Mouse (Mus musculus): Measurements from ENCODE around the gene 9430015G10Rik.
A peak's percentile ranks its signal among the peaks of the same experiment; 100 is the strongest.

9430015G10Rik gene

DNA sequence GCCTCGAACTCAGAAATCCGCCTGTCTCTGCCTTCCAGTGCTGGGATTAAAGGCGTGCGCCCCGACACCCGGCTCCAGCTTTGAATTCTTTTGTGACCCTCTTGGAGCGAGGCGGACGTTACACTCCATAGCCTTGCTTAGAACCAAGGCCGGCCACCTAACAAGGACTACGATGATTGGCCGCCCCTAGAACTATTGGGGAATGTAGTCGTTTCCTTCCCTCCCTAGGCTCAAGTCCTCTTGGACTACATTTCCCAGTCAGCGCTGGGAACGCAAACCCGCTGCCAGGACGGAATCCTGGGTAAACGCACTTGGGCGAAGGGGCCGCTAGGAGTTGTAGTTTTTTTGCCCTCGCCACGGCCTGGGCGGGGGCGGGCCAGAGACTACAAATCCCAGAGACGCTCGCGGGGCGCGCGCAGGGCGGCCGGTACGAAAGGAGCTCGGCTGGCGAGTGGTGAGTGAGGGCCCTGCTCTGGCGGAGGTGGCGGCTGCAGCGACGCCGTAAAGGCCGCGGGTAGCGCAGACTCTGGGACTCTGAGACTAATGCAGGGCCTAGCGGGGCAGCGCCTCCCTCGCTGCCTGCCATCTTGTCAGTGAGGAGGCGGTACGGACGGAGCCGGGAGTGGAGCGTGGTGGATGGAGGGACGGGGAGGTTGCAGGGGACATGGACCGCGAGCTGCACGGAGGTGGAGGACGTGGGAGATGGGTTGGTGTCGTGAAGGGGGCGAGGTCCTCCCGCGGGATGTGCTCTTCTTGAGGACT lies at the start of gene 9430015G10Rik:
9430015G10Rik (plus strand) TSS at position 413 of the 762 bp plus-strand sequence.
- DNase-seq (ENCODE audit: low read depth, low spot score), result peak; percentile 100

DNA sequence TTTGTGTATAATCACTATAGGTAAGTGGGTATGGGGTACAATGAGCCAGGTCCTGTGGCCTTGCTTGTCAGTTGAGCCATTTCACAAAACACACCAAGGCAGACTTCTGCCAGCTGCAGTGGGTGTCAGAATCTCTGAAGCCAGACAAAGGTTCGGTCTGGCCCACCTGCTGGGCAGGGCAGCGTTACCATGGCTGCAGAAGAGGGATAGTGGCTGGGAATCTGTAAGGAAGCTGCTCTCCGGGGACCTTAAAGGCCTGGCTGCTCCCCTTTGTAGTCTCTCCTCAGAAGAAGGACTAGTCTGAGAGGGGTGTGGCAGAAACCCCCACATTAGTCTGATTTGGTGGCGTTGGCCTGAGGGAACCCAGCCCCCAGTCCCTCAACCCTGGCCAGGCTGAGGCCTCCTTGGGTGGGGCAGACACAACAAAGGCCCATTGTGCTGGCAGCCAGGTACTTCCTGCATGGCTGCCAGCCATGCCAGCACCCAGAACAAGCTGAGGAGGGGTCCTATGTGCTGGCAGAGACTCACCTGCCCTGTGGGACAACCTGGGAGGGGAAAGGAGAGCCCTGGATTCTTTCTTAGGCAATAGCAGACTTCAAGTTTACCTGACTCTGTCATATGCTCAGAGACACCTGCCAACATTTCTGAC lies 45.8 kb upstream of the 9430015G10Rik start:
- peak; percentile 83 for DNase-seq (ENCODE audit: low read depth, low spot score)

DNA sequence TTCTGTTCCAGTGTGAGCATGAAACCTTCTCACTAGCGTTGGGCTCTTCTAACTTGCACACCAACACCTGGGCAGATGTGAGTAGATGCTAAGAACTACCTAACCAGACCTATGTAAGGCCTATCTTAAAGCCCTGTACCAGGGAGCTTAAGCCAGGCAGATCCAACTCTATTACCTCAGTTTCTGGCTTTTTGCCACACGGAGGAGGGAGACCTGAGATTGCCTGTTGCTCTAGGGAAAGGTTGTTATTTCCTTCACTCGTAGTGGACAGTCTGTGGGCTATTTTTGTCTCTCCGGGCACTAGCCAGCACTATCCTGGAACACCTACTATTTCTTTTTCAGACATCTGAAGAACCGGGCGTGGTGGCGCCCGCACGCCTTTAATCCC lies 45.3 kb upstream of the 9430015G10Rik start:
- DNase-seq (ENCODE audit: low read depth, low spot score), result no peak

DNA sequence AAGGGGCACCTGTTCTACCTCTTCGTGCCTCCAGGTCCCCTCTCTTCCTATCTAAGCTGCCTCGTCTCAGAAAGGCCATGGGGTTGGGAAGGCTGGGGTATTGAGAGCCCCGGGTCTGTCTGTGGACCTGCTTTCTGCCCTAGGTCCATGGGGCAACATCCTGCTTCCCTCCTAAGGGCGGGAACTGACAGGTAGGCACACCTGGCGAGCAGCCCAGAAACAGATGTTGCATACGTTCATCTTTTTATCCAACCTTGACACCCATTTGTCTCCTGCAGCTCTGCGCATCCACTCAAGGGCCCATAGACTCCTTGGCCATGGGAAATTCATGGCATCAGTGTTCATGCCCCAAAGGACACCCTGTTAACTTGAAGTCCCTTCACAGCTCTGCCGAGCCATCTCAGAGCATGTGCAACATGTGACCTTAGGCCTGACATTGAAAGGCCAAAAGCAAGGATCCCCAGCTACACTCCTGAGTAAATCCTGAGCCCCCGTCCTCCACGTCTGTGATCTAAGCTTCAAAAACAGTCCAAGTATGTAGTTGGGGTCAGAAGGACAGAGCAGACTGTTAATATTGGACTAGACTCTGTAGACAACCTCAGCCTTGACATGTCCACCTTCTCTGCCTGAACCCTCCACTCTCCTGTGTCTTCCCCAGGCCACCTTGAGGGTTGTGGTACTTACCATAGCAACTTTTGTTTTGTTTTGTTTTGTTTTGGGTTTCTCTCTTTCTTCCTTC lies 44.5 kb upstream of the 9430015G10Rik start:
- DNase-seq (ENCODE audit: low read depth, low spot score), result no peak

DNA sequence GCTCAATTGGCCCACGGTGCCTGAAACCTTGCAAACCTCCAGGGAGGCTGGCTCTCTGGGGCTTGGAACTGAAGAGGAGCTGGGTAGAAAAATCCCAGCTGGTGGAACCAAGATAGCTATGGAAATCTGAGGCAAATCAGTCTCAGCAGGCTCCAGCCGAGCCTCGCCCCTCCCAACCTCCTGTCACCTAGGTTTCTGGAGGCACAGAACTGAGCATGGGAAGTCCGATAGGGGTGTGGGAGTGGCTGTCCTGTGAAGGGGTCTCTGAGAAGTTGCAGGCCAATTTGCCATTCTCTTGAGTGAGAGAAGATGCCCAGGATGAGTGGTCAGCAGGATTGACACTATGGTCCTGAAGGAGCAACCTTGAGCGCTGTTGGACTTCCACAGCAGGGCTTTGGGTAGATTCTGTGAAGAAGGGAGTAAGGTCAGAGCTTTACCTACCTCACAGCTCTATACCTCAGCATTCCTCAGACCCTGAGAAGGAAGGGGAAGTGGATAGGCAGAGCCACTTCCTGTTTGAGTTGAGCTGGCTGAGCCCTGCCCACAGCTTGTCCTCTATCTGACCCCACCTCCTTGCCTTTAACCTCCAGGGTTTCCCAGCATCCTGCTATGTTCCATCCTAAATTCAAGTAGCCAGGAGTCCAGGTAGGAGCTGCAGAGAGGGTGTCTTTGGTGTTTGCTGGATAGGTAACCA lies 42.4 kb upstream of the 9430015G10Rik start:
- DNase-seq (ENCODE audit: low read depth, low spot score), result peak; percentile 83

DNA sequence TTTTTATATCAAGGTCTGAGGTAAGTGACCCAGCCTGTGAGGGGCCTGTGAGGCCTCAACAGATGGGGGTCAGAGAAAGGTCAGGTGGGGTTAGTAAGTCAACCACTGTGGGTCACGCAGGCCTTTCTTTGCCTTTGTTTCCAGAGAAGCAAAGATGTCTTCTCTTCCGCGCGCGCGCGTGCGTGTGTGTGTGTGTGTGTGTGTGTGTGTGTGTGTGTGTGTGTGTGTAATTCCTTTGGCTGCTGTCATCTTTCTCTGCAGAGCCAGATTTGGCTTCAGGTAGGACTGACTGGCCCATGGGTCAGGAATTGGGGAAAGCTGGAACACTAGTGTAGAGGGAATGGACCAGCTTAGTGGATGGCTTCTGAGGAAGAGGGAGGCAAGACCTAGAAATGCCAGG lies 40.1 kb upstream of the 9430015G10Rik start:
- DNase-seq (ENCODE audit: low read depth, low spot score), result peak; percentile 10

DNA sequence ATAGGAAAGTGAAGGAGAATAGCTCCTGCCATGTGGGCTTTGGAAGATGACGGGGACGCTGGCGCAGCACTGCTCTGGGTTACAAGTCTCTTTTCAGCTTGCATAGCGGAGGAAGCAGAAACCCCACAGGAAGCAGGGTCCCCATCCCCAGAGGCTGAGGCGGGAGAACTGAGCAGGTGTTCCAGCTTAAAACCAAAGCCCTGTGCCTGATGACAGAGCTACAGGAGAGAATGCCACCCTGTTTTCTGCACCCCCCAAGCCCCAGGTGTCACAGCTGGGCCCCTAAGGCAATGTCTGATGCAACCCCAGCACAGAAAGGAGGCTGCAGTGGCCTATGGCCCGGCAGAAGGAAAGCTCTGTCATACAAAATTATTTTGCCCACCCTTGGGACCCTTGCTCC lies 39.5 kb upstream of the 9430015G10Rik start:
- DNase-seq (ENCODE audit: low read depth, low spot score), result peak; percentile 8

DNA sequence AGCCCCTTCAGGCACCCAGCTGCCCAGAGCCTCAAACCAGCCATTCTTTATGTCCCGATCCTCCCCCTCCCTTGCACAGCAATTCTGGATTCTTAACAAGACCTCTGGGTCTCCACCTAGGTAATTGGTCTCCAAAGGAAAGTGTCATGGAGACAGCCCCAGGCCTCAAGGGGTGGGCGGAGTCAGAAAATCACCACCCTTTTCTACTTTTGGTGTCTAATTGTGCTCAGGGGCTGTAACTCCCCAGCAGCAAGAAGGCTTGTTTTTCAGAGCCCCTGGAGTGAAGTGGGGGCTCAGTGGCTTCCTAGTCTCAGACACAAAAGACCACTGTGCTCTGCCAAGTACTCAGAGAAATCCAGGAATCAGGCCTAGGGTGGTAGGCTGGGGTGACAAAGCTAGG lies 39.1 kb upstream of the 9430015G10Rik start:
- peak; percentile 54 for DNase-seq (ENCODE audit: low read depth, low spot score)

DNA sequence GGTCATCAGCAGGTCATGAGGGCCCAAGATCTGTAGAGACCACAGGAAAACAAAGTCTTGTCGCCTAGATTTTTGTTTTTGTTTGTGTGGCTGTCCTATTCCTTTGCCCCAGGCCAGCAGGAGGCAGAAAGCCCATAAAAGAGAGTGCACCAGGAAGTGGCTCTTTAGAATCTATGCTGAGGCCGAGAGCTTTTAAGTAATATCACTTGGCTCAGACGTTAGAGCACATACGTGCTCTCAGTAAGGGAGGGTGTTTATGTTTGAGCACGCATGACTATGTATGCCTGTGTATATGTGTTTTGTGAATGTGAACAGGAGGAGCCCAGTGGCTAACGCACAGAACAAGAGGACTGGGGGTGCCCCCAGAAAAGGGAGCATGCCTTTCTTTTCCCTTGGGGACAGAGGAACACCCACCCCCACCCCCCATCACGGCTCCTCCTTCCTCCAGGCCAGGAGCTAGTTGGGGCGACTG lies 32.8 kb upstream of the 9430015G10Rik start:
- no peak for DNase-seq (ENCODE audit: low read depth, low spot score)

DNA sequence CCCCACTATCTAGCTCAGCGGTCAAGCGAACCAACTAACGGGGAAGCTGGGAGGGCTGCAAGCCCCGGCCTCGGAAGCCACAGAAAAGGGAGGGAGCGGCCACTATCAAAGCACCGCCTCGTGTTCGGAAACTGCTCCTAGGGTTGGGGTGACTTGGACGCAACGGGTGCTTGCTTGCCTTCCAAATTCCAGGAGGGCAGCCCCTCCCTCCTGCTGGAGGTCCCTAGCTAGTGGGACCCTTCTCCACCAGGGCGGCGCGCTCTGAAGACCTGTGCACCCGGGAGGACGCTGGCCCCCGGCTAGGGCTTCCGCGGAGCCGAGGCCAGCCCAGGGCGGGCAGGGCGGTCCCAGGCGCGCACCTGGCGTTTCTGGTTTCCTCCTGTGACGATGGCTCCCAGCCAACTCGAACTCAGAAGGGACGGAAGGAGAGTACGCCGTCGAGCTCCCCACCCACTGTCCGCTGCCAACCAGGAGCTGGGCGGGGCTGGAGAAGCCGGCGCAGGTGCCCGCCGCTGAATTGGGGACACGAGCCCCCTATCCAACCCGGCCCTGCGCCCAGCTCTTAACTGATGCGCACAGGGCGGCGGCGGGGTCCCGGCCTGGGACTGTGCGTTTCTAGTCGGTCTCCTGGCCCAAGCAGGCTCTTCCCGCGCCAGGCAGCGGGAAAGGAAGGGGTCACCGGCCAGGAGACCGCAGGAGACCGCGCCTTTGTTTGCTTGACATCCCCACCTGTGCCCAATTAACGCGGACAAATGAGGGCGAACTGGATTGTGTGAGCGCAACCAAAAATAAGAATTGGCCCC lies 32.1 kb upstream of the 9430015G10Rik start:
- peak; percentile 49 for DNase-seq (ENCODE audit: low read depth, low spot score)

DNA sequence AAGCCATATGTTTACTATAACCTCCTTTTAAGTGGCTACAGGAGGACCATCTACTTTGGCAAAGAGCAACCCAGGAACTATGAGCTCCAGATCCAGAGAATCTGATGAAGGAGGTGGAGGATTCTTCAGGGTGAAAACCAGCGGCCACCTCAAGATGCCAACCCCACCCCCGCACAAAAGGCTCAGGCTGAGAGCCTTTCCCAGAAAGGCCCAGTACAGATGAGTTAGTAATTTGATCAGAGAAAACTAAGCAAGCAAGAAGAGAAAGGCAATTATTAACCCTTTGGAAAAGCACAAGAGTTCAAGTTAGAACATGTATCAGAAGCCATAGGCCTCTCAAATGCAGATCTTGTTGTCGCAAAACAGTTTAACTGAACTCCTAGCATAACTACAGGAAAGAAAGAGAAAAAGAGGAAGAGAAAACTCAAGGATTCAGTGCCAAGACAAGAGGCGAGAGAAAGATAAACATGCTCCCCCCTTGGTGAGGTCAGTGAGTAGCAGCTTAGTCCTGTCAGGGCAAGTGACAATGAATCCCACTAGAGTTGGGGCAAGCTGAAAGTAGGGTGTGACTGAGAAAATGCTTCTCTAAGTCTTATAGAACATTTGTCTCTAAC lies 27.1 kb upstream of the 9430015G10Rik start:
- DNase-seq (ENCODE audit: low read depth, low spot score), result no peak

DNA sequence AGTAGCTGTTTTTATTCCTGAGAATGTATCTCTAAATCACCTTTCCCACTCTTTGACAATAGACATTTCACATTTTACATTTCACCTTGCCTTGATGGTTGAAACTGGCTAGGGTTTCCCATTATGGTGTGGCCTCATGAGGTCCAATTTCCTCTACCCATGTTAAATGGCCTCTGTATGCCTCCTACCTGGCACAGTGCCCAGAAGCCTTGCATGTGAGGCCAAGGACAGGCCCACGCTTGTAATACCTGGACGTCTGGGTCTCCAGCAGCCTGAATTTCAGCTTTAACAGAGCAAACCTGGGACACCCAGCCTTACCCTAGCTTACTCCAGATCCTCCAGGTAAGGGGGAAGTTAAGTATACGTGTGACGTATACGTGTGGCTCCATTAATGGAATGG lies 26.4 kb upstream of the 9430015G10Rik start:
- DNase-seq (ENCODE audit: low read depth, low spot score), result no peak

DNA sequence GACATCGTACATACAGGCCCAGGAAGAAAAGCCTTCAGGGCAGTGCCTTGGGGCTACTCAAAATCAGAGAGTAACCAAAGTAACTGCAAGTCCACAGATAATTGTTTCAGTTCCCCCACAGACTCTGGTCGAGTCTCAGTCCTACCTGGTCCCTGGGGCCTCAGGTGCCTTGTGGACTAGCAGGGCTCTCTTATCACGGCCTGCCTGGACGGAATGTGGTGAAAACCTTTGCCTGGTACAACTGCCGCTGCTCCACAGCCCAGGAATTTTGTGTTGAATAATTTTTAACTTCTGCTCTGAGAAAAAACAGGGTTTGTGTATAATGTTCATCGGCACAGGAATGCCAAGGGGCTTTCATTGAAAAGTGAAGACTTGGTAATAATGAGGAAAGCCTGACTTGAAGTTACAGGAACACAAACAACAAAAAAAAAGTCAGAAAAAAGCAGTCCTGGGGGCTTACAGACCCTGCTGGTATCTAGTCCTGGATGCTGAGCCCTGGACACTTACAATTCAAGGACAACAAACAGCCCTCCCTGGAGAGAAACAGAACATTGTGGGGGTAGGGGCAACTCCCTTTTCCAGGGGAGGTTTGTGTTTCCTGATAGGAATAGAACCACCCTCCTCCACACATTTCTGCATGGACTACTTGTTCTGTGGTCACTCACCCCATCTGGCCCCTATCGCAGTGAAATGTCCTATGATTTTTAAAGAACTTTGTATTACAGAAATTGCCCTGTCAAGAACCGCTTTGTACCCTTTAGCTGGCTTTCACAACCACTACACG lies 25.5 kb upstream of the 9430015G10Rik start:
- DNase-seq (ENCODE audit: low read depth, low spot score), result no peak

DNA sequence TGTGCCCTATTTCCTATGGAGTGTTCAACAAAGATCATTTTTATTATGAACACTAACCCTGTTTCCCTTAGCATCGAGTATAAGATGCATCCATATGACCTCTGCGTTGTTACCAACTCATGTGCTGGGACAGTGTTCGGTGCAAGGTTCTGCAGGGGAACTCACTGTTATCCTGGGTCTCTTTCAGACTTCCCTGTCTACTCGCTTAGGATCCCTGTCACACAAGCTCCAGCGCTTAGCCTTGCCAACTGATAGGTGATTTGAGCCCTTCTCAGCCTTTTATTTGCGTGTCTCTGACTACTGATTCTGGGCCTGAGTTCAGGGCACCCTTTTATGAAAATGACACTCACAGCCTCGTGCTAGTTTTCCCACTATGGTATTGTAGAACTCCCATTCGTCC lies 24.5 kb upstream of the 9430015G10Rik start:
- no peak for DNase-seq (ENCODE audit: low read depth, low spot score)

DNA sequence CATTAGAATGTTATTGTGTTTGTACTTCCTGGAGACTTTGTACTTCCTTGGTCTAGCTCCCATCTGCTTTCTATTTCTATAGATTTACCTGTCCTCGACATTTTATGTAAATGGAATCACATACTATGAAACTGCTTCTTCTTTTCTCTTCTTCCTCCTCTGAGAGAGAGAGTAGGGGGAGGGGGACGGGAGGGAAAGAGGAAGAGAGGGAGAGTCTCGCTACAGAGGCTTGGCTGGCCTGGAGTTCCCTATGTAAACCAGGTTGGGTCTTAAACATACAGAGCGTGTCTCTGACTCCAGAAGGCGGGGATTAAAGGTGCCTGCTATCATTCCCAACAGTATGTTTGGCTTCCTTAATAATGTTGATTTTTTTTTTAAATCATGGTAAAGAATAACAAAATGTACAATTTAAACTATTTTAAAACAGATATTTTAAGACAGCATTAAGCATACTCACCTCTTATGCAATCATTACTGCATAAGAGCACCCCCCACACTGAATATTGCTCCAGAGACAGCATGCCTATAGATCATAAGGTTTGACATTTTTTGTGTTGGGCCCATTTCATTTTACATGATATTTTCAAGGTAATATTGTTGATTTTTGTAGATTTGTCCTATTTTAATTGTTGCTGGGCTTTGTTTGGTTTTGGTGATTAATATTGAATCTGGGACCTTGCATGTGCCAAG lies 22.2 kb upstream of the 9430015G10Rik start:
- DNase-seq (ENCODE audit: low read depth, low spot score), result no peak

DNA sequence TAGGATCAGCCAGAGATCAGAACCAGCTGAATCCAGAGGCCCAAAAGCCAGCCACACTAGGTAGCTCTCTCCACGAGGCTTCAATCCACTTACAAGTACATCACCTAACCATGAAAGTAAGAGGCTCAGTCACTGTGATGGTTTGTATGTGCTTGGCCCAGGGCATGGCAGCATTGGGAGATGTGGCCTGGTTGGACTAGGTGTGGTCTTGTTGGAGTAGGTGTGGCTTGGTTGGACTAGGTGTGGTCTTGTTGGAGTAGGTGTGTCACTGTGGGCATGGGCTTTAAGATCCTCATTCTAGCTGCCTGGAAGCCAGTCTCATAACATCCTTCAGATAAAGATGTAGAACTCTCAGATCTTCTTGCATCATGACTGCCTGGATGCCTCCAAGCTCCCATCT lies 18.5 kb upstream of the 9430015G10Rik start:
- no peak for DNase-seq (ENCODE audit: low read depth, low spot score)

DNA sequence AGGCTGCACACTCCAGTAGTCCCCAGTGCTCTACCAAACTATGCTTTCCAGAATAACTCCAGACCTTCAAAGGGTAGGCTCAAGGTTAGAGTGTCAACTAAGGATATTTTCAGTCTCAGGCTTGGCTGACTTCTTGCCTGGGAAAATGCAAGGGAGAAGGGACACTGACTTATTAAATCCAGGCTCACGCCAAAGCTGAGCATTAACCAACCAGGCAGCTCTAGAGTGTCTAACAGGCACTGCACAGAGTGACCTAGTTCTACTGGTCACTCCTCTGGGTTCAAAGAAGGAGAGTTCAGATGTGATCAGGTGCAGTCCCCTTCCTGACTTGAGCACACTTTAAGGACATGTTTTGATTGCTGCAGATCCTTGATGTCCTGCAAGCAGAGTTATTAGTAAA lies 17.0 kb upstream of the 9430015G10Rik start:
- DNase-seq (ENCODE audit: low read depth, low spot score), result no peak

DNA sequence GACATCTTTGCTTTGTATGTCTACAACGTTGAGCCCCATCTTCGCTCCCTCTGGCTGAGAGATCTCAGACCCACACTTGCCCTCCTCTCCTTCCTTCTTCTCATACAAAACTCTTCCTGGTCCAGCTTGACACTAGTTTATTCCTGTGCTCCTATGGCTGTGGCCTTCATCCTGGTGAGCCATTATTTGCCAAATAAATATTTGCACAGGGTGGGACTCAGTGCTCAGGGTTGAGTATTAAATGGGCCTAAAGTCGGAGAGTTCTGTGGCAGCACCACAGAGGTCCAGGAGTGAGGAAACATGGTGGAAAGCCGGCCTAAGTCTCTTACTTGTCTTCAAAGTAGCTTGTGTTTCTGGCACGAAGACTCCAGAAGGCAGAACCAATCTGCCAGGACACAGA lies 16.0 kb upstream of the 9430015G10Rik start:
- no peak for DNase-seq (ENCODE audit: low read depth, low spot score)

DNA sequence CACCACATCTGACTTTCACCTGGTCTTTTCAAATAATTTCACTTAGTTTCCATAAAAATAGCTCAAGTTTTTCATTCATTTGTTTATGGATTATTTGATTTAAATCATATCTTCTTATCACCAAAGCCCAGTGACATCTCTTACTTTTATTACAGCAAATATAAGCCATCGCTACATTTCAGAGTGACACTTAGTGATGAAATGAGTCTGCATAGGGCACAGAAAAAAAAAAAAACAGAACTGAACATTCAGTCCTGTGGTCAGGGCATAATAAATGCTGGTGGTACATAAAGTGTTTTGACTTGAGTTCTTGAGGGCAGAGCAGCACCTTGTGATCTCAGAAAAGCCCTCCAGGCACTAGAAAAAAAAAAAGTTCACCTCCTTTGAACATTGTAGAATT lies 13.6 kb upstream of the 9430015G10Rik start:
- no peak for DNase-seq (ENCODE audit: low read depth, low spot score)
